Mouse (Mus musculus) erythroblast, embryonic 14.5 days (primary cell): ENCODE results near the gene Acvr1. TPM values are rescaled to one million over a fixed set of nuclear protein-coding genes. Genes with fewer than 3 reads are reported as not detected.

Source experiments
- H3K27me3 ChIP-seq: 2 replicates; pipeline ENCODE4 v1.6.1; 2012; ENCODE audit warnings: inconsistent platforms; ENCODE audit not compliant: control insufficient read depth
- H3K36me3 ChIP-seq: 2 replicates; pipeline ENCODE4 v1.6.1; 2012; ENCODE audit warnings: mild to moderate bottlenecking, inconsistent platforms; ENCODE audit not compliant: control insufficient read depth
- H3K4me1 ChIP-seq: 2 replicates; pipeline ENCODE4 v1.6.1; 2012; ENCODE audit warnings: inconsistent platforms; ENCODE audit not compliant: control insufficient read depth
- H3K4me3 ChIP-seq: replicated peaks from 2 replicates; pipeline ENCODE3; 2012; ENCODE audit warnings: moderate library complexity, mild to moderate bottlenecking, inconsistent platforms
- H3K9me3 ChIP-seq: 2 replicates; pipeline ENCODE4 v1.6.1; 2012; ENCODE audit warnings: low read length, inconsistent platforms, mixed read lengths; ENCODE audit not compliant: control insufficient read depth
- GATA1 ChIP-seq: IDR thresholded peaks from 2 replicates; pipeline ENCODE4 v1.6.1; 2012; ENCODE audit warnings: low read length, inconsistent platforms, mixed read lengths
- TAL1 ChIP-seq: IDR thresholded peaks from 3 replicates; pipeline ENCODE4 v1.6.1; 2012; ENCODE audit warnings: low read length, inconsistent platforms, mixed read lengths
- polyA plus RNA-seq: library from polyadenylated mRNA; stranded (reverse); fragments of >175 nt; gene quantifications from 2 replicates; pipeline ENCODE4 v1.2.3, GENCODE M21; 2012

Acvr1 gene
- polyA plus RNA-seq, 1 experiment: not detected

- H3K36me3 ChIP-seq: no peaks in the 10 kb centered on the region; the same call in 1 of the 2 replicates
- TF ChIP-seq TAL1 (no peak), GATA1 (no peak)
- H3K9me3 ChIP-seq: no peaks in the 10 kb centered on the region
- no peaks in the 10 kb centered on the region for H3K4me1 ChIP-seq
- H3K27me3 ChIP-seq: no peaks in the 10 kb centered on the region
- H3K4me3 ChIP-seq: no peak overlapping the region
These were observed 52.5 kb downstream of the Acvr1 start for GRCm38 (mm10) chr2:58514489-58514888.

GRCm38 (mm10) chr2:58513212-58513611 is 53.7 kb downstream of the Acvr1 start:
- no peaks in the 10 kb centered on the region; the same call in 1 of the 2 replicates for H3K36me3 ChIP-seq
- H3K4me3 ChIP-seq: no peak overlapping the region
- no peaks in the 10 kb centered on the region for H3K4me1 ChIP-seq
- TF ChIP-seq GATA1 (no peak), TAL1 (no peak)
- no peaks in the 10 kb centered on the region for H3K9me3 ChIP-seq
- H3K27me3 ChIP-seq: no peaks in the 10 kb centered on the region

GRCm38 (mm10) chr2:58510192-58510591 is 56.8 kb downstream of the Acvr1 start:
- Histone ChIP-seq H3K4me1 (no peaks in the 10 kb centered on the region), H3K36me3 (no peaks in the 10 kb centered on the region; the same call in 1 of the 2 replicates), H3K9me3 (no peaks in the 10 kb centered on the region), H3K4me3 (no peak overlapping the region), H3K27me3 (no peaks in the 10 kb centered on the region)
- TF ChIP-seq TAL1 (no peak), GATA1 (no peak)

- H3K4me3 ChIP-seq: no peak overlapping the region
- no peaks in the 10 kb centered on the region for H3K36me3 ChIP-seq
- no peaks in the 10 kb centered on the region for H3K27me3 ChIP-seq
- H3K4me1 ChIP-seq: no peaks in the 10 kb centered on the region
- H3K9me3 ChIP-seq: no peaks in the 10 kb centered on the region
- TF ChIP-seq GATA1 (no peak), TAL1 (no peak)
These were observed 61.5 kb downstream of the Acvr1 start for GRCm38 (mm10) chr2:58505306-58506090.

GRCm38 (mm10) chr2:58496647-58497410 is 70.1 kb downstream of the Acvr1 start:
- no peak overlapping the region for H3K4me3 ChIP-seq
- TF ChIP-seq TAL1 (no peak), GATA1 (no peak)
- no peaks in the 10 kb centered on the region for H3K9me3 ChIP-seq
- H3K36me3 ChIP-seq: no peaks in the 10 kb centered on the region
- no peaks in the 10 kb centered on the region for H3K4me1 ChIP-seq
- H3K27me3 ChIP-seq: no peaks in the 10 kb centered on the region

- H3K36me3 ChIP-seq: no peaks in the 10 kb centered on the region
- H3K4me1 ChIP-seq: no peaks in the 10 kb centered on the region
- H3K4me3 ChIP-seq: no peak overlapping the region
- no peaks in the 10 kb centered on the region for H3K27me3 ChIP-seq
- no peaks in the 10 kb centered on the region; the same call in 1 of the 2 replicates for H3K9me3 ChIP-seq
- no peak for TF ChIP-seq GATA1
- TF ChIP-seq TAL1: no peak
These were observed 71.7 kb downstream of the Acvr1 start for GRCm38 (mm10) chr2:58495271-58495670.

GRCm38 (mm10) chr2:58493685-58494635 is 73.0 kb downstream of the Acvr1 start:
- no peaks in the 10 kb centered on the region for H3K4me1 ChIP-seq
- H3K27me3 ChIP-seq: no peaks in the 10 kb centered on the region
- TF ChIP-seq TAL1 (no peak), GATA1 (no peak)
- no peaks in the 10 kb centered on the region; the same call in 1 of the 2 replicates for H3K9me3 ChIP-seq
- H3K4me3 ChIP-seq: no peak overlapping the region
- no peaks in the 10 kb centered on the region for H3K36me3 ChIP-seq

GRCm38 (mm10) chr2:58489275-58489674 is 77.7 kb downstream of the Acvr1 start:
- Histone ChIP-seq H3K36me3 (no peaks in the 10 kb centered on the region), H3K9me3 (no peaks in the 10 kb centered on the region; the same call in 1 of the 2 replicates), H3K4me3 (no peak overlapping the region), H3K27me3 (no peaks in the 10 kb centered on the region), H3K4me1 (no peaks in the 10 kb centered on the region)
- TF ChIP-seq GATA1 (no peak), TAL1 (no peak)
